Mouse (Mus musculus) hindbrain, embryonic 11.5 days (tissue): ENCODE measurements around the gene Mon1a. TPM values are rescaled to one million over a fixed set of nuclear protein-coding genes. Genes with fewer than 3 reads are reported as not detected.

Experiments used
- ATAC-seq: fragments of 200-750 bp; cut with Nextera tagmentation; 2 replicates; pipeline ENCODE4 v1.8.0; 2017; ENCODE audit warnings: mild to moderate bottlenecking, moderate TSS enrichment, moderate library complexity; ENCODE audit not compliant: low FRiP score
- DNase-seq: peaks from one replicate; pipeline ENCODE4 v3.0.0-alpha.2; 2015; ENCODE audit warnings: low spot score
- H3K27ac ChIP-seq: fragments of 300-500 bp; sonication (generic); 2 replicates; pipeline ENCODE4 v1.5.1; 2014; ENCODE audit warnings: mild to moderate bottlenecking, low read depth, low read length
- H3K27me3 ChIP-seq: fragments of 300-500 bp; sonication (generic); 2 replicates; pipeline ENCODE4 v1.6.1; 2014; ENCODE audit warnings: mild to moderate bottlenecking, low read length, moderate library complexity, mixed read lengths; ENCODE audit not compliant: control insufficient read depth, insufficient read depth
- H3K36me3 ChIP-seq: fragments of 300-500 bp; sonication (generic); 2 replicates; pipeline ENCODE4 v1.6.1; 2014; ENCODE audit warnings: mild to moderate bottlenecking, low read length, moderate library complexity, mixed read lengths; ENCODE audit not compliant: control insufficient read depth, insufficient read depth
- H3K4me1 ChIP-seq: fragments of 300-500 bp; sonication (generic); replicated peaks from 2 replicates; pipeline ENCODE4 v1.6.1; 2014; ENCODE audit warnings: low read length, mixed read lengths; ENCODE audit not compliant: control insufficient read depth, insufficient read depth
- H3K4me2 ChIP-seq: fragments of 300-500 bp; sonication (generic); replicated peaks from 2 replicates; pipeline ENCODE4 v1.6.1; 2014; ENCODE audit warnings: mild to moderate bottlenecking, low read depth, low read length
- H3K4me3 ChIP-seq: fragments of 300-500 bp; sonication (generic); 2 replicates; pipeline ENCODE4 v1.5.1; 2014; ENCODE audit warnings: low read depth, low read length
- H3K9ac ChIP-seq: fragments of 300-500 bp; sonication (generic); 2 replicates; pipeline ENCODE4 v1.6.1; 2014; ENCODE audit warnings: low read depth, low read length
- H3K9me3 ChIP-seq: fragments of 300-500 bp; sonication (generic); 2 replicates; pipeline ENCODE4 v1.6.1; 2016; ENCODE audit warnings: low read length; ENCODE audit not compliant: control insufficient read depth
- WGBS: fragments of 180-500 bp; shearing (Covaris S2); extraction: QIAGEN DNeasy Blood & Tissue Kit; methylation state at CpG from one replicate; pipeline ENCODE4 v1.1.7; 2014; 5-methylcytosine and 5-hydroxymethylcytosine counted together
- polyA plus RNA-seq: library from polyadenylated mRNA; unstranded; fragments of >200 nt; fragmentation: Nextera tagmentation; extraction: Ambion mirVana; gene quantifications from 2 replicates; pipeline ENCODE4 v1.2.1, GENCODE M21; 2014

Gene Mon1a
- polyA plus RNA-seq, 1 experiment from 2014 or later: 18.1 TPM

DNA sequence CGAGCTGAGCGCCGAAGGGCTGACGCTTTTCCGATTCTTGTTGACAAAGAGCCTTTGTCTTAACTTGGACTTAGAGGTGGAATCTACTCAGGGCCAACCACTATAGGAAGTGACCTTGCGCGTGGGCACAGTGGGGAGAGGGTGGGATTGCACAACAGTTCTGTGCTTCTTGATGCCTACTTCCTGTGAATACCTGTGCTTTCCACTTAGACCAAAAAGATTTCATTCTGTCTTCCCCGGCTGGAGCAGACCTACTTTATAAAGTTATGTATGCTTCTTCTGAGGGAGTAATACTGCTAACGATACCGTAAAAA lies 61.9 kb downstream of the Mon1a start, which contains the start of gene Traip:
Gene Traip, plus strand, starts transcription at position 215 of the 314 bp plus-strand sequence.
- Histone ChIP-seq H3K4me1 (peaks cover 6% of the 10 kb centered on the region; the same call in 1 of the 2 replicates), H3K9ac (peak within 1 kb of the TSS; percentile 64), H3K27me3 (no peaks in the 10 kb centered on the region), H3K4me3 (peak within 1 kb of the TSS; percentile 72), H3K36me3 (no peaks in the 10 kb centered on the region), H3K9me3 (no peaks in the 10 kb centered on the region), H3K27ac (no peak within 1 kb of the TSS; the same call in 1 of the 2 replicates), H3K4me2 (peak within 1 kb of the TSS; percentile 78)
- 88% methylated on average over 10 of the region's 10 CpGs for WGBS
- no peak for DNase-seq
- no peak for ATAC-seq

DNA sequence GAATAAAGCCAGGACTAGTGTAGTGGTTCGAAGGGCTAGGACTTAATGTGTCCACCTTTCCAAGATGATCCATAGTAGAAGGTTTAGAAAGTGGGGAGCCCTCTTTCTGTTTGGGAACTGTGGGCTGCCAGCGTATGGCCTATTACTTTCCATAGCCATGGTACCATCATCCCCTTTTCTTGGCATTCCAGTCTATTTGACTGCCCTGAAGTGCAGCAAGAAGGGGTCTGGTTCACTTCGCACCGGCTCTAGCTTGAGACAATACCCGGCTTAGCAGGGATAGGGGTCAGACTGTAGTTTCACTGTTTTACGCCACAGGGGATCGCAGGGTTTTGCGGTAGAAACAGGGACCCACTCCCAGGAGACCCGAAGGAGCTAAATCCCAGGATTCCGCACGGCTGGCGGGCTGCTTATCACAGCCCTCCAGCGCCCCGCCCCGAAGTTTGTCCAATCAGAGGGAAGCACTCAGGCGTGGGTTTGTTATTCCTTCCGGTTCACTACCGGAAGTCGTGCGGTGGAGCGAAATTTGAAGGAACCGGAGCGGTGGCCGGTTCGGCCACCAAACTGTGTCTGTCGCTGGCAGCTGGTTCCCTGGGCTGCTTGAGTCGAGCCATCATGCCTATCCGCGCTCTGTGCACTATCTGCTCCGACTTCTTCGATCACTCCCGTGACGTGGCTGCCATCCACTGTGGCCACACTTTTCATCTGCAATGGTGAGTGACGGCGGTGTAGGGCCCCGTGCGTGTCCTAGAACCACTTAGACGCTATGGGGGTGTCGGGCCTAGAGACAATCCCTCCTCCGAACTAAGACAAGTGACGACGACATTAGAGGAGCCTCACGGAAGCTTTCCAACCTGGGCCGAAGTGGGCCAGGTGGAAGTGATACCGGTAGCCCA lies 62.8 kb downstream of the Mon1a start:
- Histone ChIP-seq H3K27me3 (no peaks in the 10 kb centered on the region), H3K4me1 (peaks cover 6% of the 10 kb centered on the region; the same call in 1 of the 2 replicates), H3K4me3 (peak overlapping the region; percentile 72), H3K27ac (no peak overlapping the region; the same call in 1 of the 2 replicates), H3K9me3 (no peaks in the 10 kb centered on the region), H3K4me2 (peak overlapping the region; percentile 78), H3K9ac (peak overlapping the region; percentile 64), H3K36me3 (no peaks in the 10 kb centered on the region)
- WGBS: 18% methylated on average over 45 of the region's 45 CpGs
- ATAC-seq (peak; percentile 95), DNase-seq (peak; percentile 95)

Other genes starting within 250 kb of the Mon1a start
- 8.0 and 9.8 TPM in 2 replicates for gene Slc38a3, start 218.6 kb upstream of the Mon1a start, polyA plus RNA-seq
- 0.84 and 1.2 TPM in 2 replicates for gene Gnat1, start 208.4 kb upstream of the Mon1a start, polyA plus RNA-seq
- gene Sema3f, start 177.7 kb upstream of the Mon1a start, polyA plus RNA-seq: 10.7 and 12.0 TPM in 2 replicates
- 198 and 241 TPM in 2 replicates for gene Rbm5, start 117.2 kb upstream of the Mon1a start, polyA plus RNA-seq
- 113 and 114 TPM in 2 replicates for gene Rbm6, start 14.9 kb upstream of the Mon1a start, polyA plus RNA-seq
- gene Mst1r, start 18.7 kb downstream of the Mon1a start, polyA plus RNA-seq: 0.31 and 0.60 TPM in 2 replicates
- gene Actl11, start 40.3 kb downstream of the Mon1a start, polyA plus RNA-seq: not detected in 2 replicates
- 3.6 and 4.5 TPM in 2 replicates for gene Camkv, start 47.5 kb downstream of the Mon1a start, polyA plus RNA-seq
- gene Traip, start 62.0 kb downstream of the Mon1a start, polyA plus RNA-seq: 21.8 and 22.6 TPM in 2 replicates
- 7.4 and 12.4 TPM in 2 replicates for gene Uba7, start 87.4 kb downstream of the Mon1a start, polyA plus RNA-seq
- 1.8 and 1.9 TPM in 2 replicates for gene Gm20661, start 94.9 kb downstream of the Mon1a start, polyA plus RNA-seq
- 56.4 and 61.9 TPM in 2 replicates for gene Inka1, start 97.7 kb downstream of the Mon1a start, polyA plus RNA-seq
- 2.9 and 3.3 TPM in 2 replicates for gene Cdhr4, start 104.3 kb downstream of the Mon1a start, polyA plus RNA-seq
- gene Gm20662, start 108.2 kb downstream of the Mon1a start, polyA plus RNA-seq: 0.10 and 0.14 TPM in 2 replicates
- gene Ip6k1, start 114.3 kb downstream of the Mon1a start, polyA plus RNA-seq: 27.4 and 35.5 TPM in 2 replicates
- gene Gmppb, start 161.1 kb downstream of the Mon1a start, polyA plus RNA-seq: 18.9 and 20.4 TPM in 2 replicates
- 1.6 and 1.8 TPM in 2 replicates for gene Amigo3, start 165.0 kb downstream of the Mon1a start, polyA plus RNA-seq
- gene Mst1, start 192.3 kb downstream of the Mon1a start, polyA plus RNA-seq: 0.25 TPM in 2 replicates
- gene Rnf123, start 195.2 kb downstream of the Mon1a start, polyA plus RNA-seq: 24.3 and 26.5 TPM in 2 replicates
- 54.3 and 55.3 TPM in 2 replicates for gene Apeh, start 206.5 kb downstream of the Mon1a start, polyA plus RNA-seq